Mouse (Mus musculus) lung, adult 2 months (tissue): ENCODE measurements around the gene Pbx4.

ENCODE experiments used
- CTCF ChIP-seq: fragments of 200-500 bp; IDR thresholded peaks from 2 replicates; pipeline ENCODE4 v1.5.1; 2011; ENCODE audit warnings: mild to moderate bottlenecking, low read length, control low read depth; ENCODE audit not compliant: insufficient read depth
- POLR2A ChIP-seq: fragments of 200-500 bp; IDR thresholded peaks from 2 replicates; pipeline ENCODE4 v1.6.1; 2011; ENCODE audit warnings: low read depth, mild to moderate bottlenecking, control low read depth, low read length, borderline replicate concordance; ENCODE audit errors: extremely low read depth

DNA sequence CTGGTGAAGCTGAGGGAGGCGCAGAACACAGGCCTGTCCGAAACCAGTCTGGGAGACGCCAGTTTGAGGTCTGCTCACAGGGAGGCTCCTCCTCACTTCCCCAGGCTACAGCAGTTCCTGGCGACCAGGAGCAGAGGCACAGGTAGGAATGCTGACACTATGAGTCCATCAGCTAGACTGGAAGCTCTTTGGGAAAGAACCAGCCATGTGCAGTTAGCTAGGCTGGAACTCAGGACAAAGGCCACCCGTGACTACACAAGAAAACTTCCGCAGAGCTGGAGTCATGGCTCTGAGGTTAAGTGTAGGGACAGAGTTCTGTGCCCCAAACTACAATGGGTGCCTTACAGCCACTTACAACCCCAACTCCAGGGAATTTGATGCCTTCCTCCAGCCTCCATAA lies 65.6 kb downstream of the Pbx4 start:
- no peak for TF ChIP-seq CTCF
- no peak for TF ChIP-seq POLR2A
